Mouse (Mus musculus) T-cell, adult 66 days (primary cell): ENCODE measurements around the gene Car4. TPM values are rescaled to one million over a fixed set of nuclear protein-coding genes. Genes with fewer than 3 reads are reported as not detected.

Experiments used
- total RNA-seq, 2 experiments: library from RNA; stranded (reverse); gene quantifications; 3 replicates in 1 of 2; 4 replicates in 1 of 2; pipeline ENCODE4 v1.2.4; 2023

The Car4 gene
- total RNA-seq = not detected

GRCm38 (mm10) chr11:84957591-84958270 lies at the start of gene Car4:
TSS of gene Car4 (plus strand) at chr11:84957786.

DNA sequence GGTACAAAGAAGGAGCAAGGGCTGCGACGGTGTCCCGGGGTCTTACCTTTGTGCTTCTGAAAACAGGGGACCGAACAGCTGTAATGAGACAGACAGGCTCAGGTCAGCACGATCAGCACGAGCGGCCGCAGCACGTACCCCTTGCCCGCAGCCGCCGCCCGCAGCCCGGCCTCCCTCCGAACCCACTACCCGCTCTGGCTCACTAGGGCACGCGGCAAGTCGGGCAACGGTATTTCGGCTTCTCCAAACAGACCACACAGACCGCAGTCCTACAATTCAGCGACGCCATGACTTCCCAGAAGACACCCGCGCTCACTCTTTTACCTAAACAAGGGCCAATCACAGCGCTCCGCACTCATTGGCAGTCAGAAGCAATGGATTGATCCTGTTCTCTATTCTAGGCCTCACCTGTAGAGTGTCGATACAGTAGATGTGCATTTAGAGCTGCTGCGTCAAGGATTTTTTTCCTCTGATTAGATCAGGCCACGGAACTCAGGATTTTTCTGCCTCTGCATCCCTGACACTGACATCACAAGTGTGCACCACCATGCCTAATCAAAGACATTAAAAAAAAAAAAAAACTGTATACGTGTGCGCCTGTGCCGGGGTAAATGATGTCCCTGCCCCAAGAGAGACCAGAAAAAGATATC lies 41.4 kb upstream of the Car4 start, which contains the start of gene Znhit3:
Znhit3 (minus strand) TSS at position 314 of the 650 bp plus-strand sequence.

Other genes with a start within 250 kb of the Car4 start
- gene Mrm1, start 138.3 kb upstream of the Car4 start, total RNA-seq = 10 to 100 TPM; 26.3 to 33.4 TPM
- 10 to 100 TPM; 13.9 to 15.4 TPM for gene Dhrs11, start 128.8 kb upstream of the Car4 start, total RNA-seq
- gene Ggnbp2, start 87.0 kb upstream of the Car4 start, total RNA-seq = 100 to 1,000 TPM; 169 to 189 TPM
- gene Myo19, start 77.6 kb upstream of the Car4 start, total RNA-seq = 10 to 100 TPM; 11.5 to 15.4 TPM
- gene Pigw, start 77.5 kb upstream of the Car4 start, total RNA-seq = 10 to 100 TPM in 1 of 2 experiments, 1 to 10 TPM in 1; 8.5 to 13.7 TPM
- 10 to 100 TPM; 34.3 to 37.8 TPM for gene Znhit3, start 41.4 kb upstream of the Car4 start, total RNA-seq
- gene Usp32, start 182.4 kb downstream of the Car4 start, total RNA-seq = 10 to 100 TPM; 31.3 to 44.5 TPM
- not detected for gene 1700125H20Rik, start 212.6 kb downstream of the Car4 start, total RNA-seq